Mouse (Mus musculus): Measurements from ENCODE around the gene Synpo2l.

- no peak for TF ChIP-seq GATA1 (IDR thresholded peaks at IDR 0.05; ENCODE audit: low read length)
- no peak for TF ChIP-seq TAL1 (IDR thresholded peaks at IDR 0.05; ENCODE audit: low read length)
These were observed 39.3 kb upstream of the Synpo2l start, which contains the start of gene Zswim8 for GRCm38 (mm10) chr14:20707201-20708190.

Data from erythroblast, embryonic 14.5 days (primary cell).